Mouse (Mus musculus): Measurements from ENCODE around the gene Tecr. TPM values are rescaled to one million over a fixed set of nuclear protein-coding genes. Genes with fewer than 3 reads are reported as not detected.
A peak's percentile ranks its signal among the peaks of the same experiment; 100 is the strongest.
"Not testable (repeated sequence)": the region's sequence is repeated elsewhere in the genome, so short reads cannot be mapped to it uniquely, and the experiment has no call there.

The Tecr gene
- total and polyA plus RNA-seq, 3 experiments = 111 to 199 (median 171) TPM

GRCm38 (mm10) chr8:83598146-83598545 is 9.6 kb downstream of the Tecr start:
- H3K27ac ChIP-seq (ENCODE audit: insufficient read depth, low read depth) = no peak overlapping the region

GRCm38 (mm10) chr8:83596369-83596768 is 11.4 kb downstream of the Tecr start:
- Histone ChIP-seq H3K4me1 (ENCODE audit: control insufficient read depth in 1 of 2, insufficient read depth in 2 of 2) (peaks cover 6 to 22% of the 10 kb centered on the region in 2 experiments), H3K79me2 (replicated peaks; ENCODE audit: control insufficient read depth, extremely low read depth, insufficient read depth, poor library complexity, severe bottlenecking) (peaks cover 24% of the 10 kb centered on the region), H3K27me3 (replicated peaks) (no peaks in the 10 kb centered on the region), H3K4me3 (replicated peaks in 1 of 3; ENCODE audit: low read depth in 2 of 3, low read length in 2 of 3, poor library complexity in 1 of 3) (no peak overlapping the region), H3K36me3 (replicated peaks in 1 of 2; ENCODE audit: control insufficient read depth in 1 of 2, insufficient read depth in 1 of 2, low read length in 1 of 2) (peaks cover 2 to 10% of the 10 kb centered on the region in 2 experiments), H3K4me2 (ENCODE audit: insufficient read depth, low read depth, poor library complexity, severe bottlenecking) (no peak overlapping the region), H3K27ac (ENCODE audit: insufficient read depth, low read depth) (no peak overlapping the region), H3K9me3 (replicated peaks; ENCODE audit: low read length) (no peaks in the 10 kb centered on the region), H3K9ac (ENCODE audit: insufficient read depth, low read depth) (no peak overlapping the region)
- dilution Hi-C loops (cut with MboI; ENCODE audit: extremely low pct_ligation_motif_present, extremely low pct_unique_long_range_greater_than_20kb, low sequenced_read_pairs) (no loop called here), in situ Hi-C loops (cut with MboI; ENCODE audit: low pct_ligation_motif_present, low pct_unique_long_range_greater_than_20kb, low sequenced_read_pairs) (no loop called here)
- no peak for DNase-seq (ENCODE audit: extremely low read depth)
- TF ChIP-seq RAD21 (IDR thresholded peaks at IDR 0.05; ENCODE audit: low read depth, low read length) (peak; percentile 47), ZKSCAN1 (IDR thresholded peaks at IDR 0.05; ENCODE audit: borderline replicate concordance, low read depth, low read length) (no peak), CTCF (conservative IDR thresholded peaks at IDR 0.05 in 1 of 2, IDR thresholded peaks at IDR 0.05 in 1 of 2; ENCODE audit: low read depth in 2 of 2, low read length in 2 of 2) (peak; percentile 27 to 68), MAX (IDR thresholded peaks at IDR 0.05; ENCODE audit: low read length) (no peak), SMC3 (IDR thresholded peaks at IDR 0.05; ENCODE audit: low read depth, low read length) (peak; percentile 31), MXI1 (IDR thresholded peaks at IDR 0.05; ENCODE audit: low read depth, low read length) (no peak)

More at GRCm38 (mm10) chr8:83598146-83598545, 9.6 kb downstream of the Tecr start:
- Histone ChIP-seq H3K79me2 (replicated peaks; ENCODE audit: control insufficient read depth, extremely low read depth, insufficient read depth, poor library complexity, severe bottlenecking) (peaks cover 7% of the 10 kb centered on the region), H3K36me3 (replicated peaks in 1 of 2; ENCODE audit: control insufficient read depth in 1 of 2, insufficient read depth in 1 of 2, low read length in 1 of 2) (no peaks in the 10 kb centered on the region), H3K9me3 (replicated peaks; ENCODE audit: low read length) (no peaks in the 10 kb centered on the region), H3K27me3 (replicated peaks) (no peaks in the 10 kb centered on the region), H3K4me1 (ENCODE audit: control insufficient read depth in 1 of 2, insufficient read depth in 2 of 2) (peaks cover 7 to 18% of the 10 kb centered on the region in 2 experiments), H3K4me2 (ENCODE audit: insufficient read depth, low read depth, poor library complexity, severe bottlenecking) (no peak overlapping the region), H3K9ac (ENCODE audit: insufficient read depth, low read depth) (no peak overlapping the region), H3K4me3 (replicated peaks in 1 of 3; ENCODE audit: low read depth in 2 of 3, low read length in 2 of 3, poor library complexity in 1 of 3) (no peak overlapping the region)
- in situ Hi-C loops (cut with MboI; ENCODE audit: low pct_ligation_motif_present, low pct_unique_long_range_greater_than_20kb, low sequenced_read_pairs) = no loop called here
- dilution Hi-C loops (cut with MboI; ENCODE audit: extremely low pct_ligation_motif_present, extremely low pct_unique_long_range_greater_than_20kb, low sequenced_read_pairs) = no loop called here
- DNase-seq (ENCODE audit: extremely low read depth) = no peak
- TF ChIP-seq CTCF (conservative IDR thresholded peaks at IDR 0.05 in 1 of 2, IDR thresholded peaks at IDR 0.05 in 1 of 2; ENCODE audit: low read depth in 2 of 2, low read length in 2 of 2) = peak in 1 of 2 experiments; percentile 32; a peak in 2 of 4 replicates
- TF ChIP-seq POLR2AphosphoS2 (IDR thresholded peaks at IDR 0.05; ENCODE audit: low read depth, low read length) = no peak

- 0 out of 2 replicates have a peak, but pooled peaks have one; percentile 39 for TF ChIP-seq MYC (IDR thresholded peaks at IDR 0.05; ENCODE audit: low read depth, low read length)
- peak; percentile 68 for TF ChIP-seq ELF1 (IDR thresholded peaks at IDR 0.05; ENCODE audit: low read depth, low read length)
- peak; percentile 95 for TF ChIP-seq TBP (conservative IDR thresholded peaks at IDR 0.05; ENCODE audit: low read depth, low read length)
- peak in 1 of 2 experiments; percentile 41; a peak in 1 of 4 replicates for TF ChIP-seq CTCF (conservative IDR thresholded peaks at IDR 0.05 in 1 of 2, IDR thresholded peaks at IDR 0.05 in 1 of 2; ENCODE audit: low read depth in 2 of 2, low read length in 2 of 2)
- H3K36me3 ChIP-seq (replicated peaks in 1 of 2; ENCODE audit: control insufficient read depth in 1 of 2, insufficient read depth in 1 of 2, low read length in 1 of 2) = peaks cover 2 to 21% of the 10 kb centered on the region in 2 experiments
- peaks cover 4 to 22% of the 10 kb centered on the region in 2 experiments; a peak in 3 of 4 replicates for H3K4me1 ChIP-seq (ENCODE audit: control insufficient read depth in 1 of 2, insufficient read depth in 2 of 2)
- H3K9ac ChIP-seq (ENCODE audit: insufficient read depth, low read depth) = peak overlapping the region; percentile 43; the same call in 1 of the 2 replicates
- H3K79me2 ChIP-seq (replicated peaks; ENCODE audit: control insufficient read depth, extremely low read depth, insufficient read depth, poor library complexity, severe bottlenecking) = peaks cover 27% of the 10 kb centered on the region
- DNase-seq (ENCODE audit: extremely low read depth) = peak; percentile 50
- H3K27me3 ChIP-seq (replicated peaks); dilution Hi-C loops (cut with MboI; ENCODE audit: extremely low pct_ligation_motif_present, extremely low pct_unique_long_range_greater_than_20kb, low sequenced_read_pairs); in situ Hi-C loops (cut with MboI; ENCODE audit: low pct_ligation_motif_present, low pct_unique_long_range_greater_than_20kb, low sequenced_read_pairs); H3K9me3 ChIP-seq (replicated peaks; ENCODE audit: low read length): not testable (repeated sequence)
- peak overlapping the region; percentile 63 for H3K27ac ChIP-seq (ENCODE audit: insufficient read depth, low read depth)
- H3K4me2 ChIP-seq (ENCODE audit: insufficient read depth, low read depth, poor library complexity, severe bottlenecking) = peak overlapping the region; percentile 95
- peak overlapping the region; percentile 39 to 87 (median 55) for H3K4me3 ChIP-seq (replicated peaks in 1 of 3; ENCODE audit: low read depth in 2 of 3, low read length in 2 of 3, poor library complexity in 1 of 3)
These were observed 12.8 kb downstream of the Tecr start for GRCm38 (mm10) chr8:83595050-83595345.

All from CH12.LX (cell line).